Mouse (Mus musculus): ENCODE results near the gene Tpm4. TPM values are rescaled to one million over a fixed set of nuclear protein-coding genes. Genes with fewer than 3 reads are reported as not detected.
A peak's percentile ranks its signal among the peaks of the same experiment; 100 is the strongest.

Tpm4 gene
- polyA plus RNA-seq, 1 experiment from 2014 or later = 538 TPM

GRCm38 (mm10) chr8:72147266-72147665 is 12.5 kb downstream of the Tpm4 start:
- peaks cover 48% of the 10 kb centered on the region for H3K36me3 ChIP-seq (ENCODE audit: control insufficient read depth, insufficient read depth, low read length)
- WGBS = 57% methylated on average over 2 of the region's 2 CpGs
- no peaks in the 10 kb centered on the region for H3K27me3 ChIP-seq (replicated peaks; ENCODE audit: control insufficient read depth, insufficient read depth, low read length)
- ATAC-seq = no peak; the same call in 1 of the 2 replicates
- H3K27ac ChIP-seq (ENCODE audit: low read length) = no peak overlapping the region; the same call in 1 of the 2 replicates
- H3K9ac ChIP-seq (ENCODE audit: low read depth, low read length) = no peak overlapping the region
- H3K4me2 ChIP-seq (ENCODE audit: low read depth, low read length) = no peak overlapping the region
- H3K9me3 ChIP-seq (ENCODE audit: control insufficient read depth, low read length) = no peaks in the 10 kb centered on the region
- H3K4me3 ChIP-seq (ENCODE audit: low read length) = no peak overlapping the region
- peaks cover 15% of the 10 kb centered on the region for H3K4me1 ChIP-seq (ENCODE audit: control insufficient read depth, insufficient read depth, low read length)

DNA sequence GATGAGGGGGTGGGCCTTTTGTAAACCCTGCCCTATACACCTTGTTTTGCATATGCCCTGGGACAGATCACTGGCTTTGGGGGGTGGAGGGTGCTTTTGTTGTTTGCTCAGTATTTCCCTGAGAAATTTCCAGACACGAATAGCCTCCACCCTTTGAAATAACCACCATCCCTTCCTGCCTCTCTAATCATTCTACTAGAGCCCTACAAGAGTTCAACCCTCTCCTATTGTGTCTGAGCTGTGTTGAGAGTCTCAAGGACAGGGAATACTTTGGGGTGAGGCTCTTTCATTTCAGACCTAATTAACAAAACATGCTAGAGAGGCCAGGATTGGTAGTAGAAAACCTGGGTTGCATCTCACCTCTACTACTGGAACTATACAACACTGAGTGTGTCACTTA is 14.3 kb downstream of the Tpm4 start:
- H3K27ac ChIP-seq (ENCODE audit: low read length) = no peak overlapping the region
- WGBS = 83% methylated on average over 1 of the region's 1 CpGs
- no peak overlapping the region for H3K4me3 ChIP-seq (ENCODE audit: low read length)
- H3K36me3 ChIP-seq (ENCODE audit: control insufficient read depth, insufficient read depth, low read length) = peaks cover 36% of the 10 kb centered on the region
- ATAC-seq = no peak
- H3K4me2 ChIP-seq (ENCODE audit: low read depth, low read length) = no peak overlapping the region
- H3K9me3 ChIP-seq (ENCODE audit: control insufficient read depth, low read length) = no peaks in the 10 kb centered on the region
- H3K27me3 ChIP-seq (replicated peaks; ENCODE audit: control insufficient read depth, insufficient read depth, low read length) = no peaks in the 10 kb centered on the region
- H3K9ac ChIP-seq (ENCODE audit: low read depth, low read length) = no peak overlapping the region
- peaks cover 15% of the 10 kb centered on the region for H3K4me1 ChIP-seq (ENCODE audit: control insufficient read depth, insufficient read depth, low read length)

DNA sequence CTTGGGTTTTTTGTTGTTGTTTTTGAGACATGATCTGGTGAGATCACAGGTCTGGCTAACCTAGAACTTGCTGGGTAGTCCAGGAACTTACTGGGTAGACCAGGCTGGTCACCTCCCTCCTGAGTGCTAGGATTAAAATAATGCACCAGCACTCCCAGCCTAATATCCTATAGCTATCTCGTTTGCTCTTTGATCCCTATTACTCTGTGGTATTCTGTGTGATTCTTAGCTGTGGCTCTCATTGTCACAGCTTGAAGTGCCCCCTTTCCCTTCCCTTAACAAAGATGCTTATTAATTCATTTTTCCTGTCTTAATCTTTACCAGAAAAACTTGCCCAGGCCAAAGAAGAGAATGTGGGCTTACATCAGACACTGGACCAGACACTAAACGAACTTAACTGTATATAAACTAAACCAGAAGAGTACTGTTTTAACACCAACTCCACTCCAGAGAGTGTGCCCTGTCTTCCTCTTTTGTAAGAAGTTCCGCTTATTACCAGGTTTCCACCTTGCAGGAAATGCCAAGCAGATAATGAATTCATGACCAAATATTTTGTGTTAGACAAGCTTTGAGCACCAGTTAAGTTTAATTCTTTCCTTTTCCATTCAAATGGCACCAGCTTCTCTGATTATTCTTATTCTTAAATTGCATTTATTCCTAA is 16.8 kb downstream of the Tpm4 start:
- 80% methylated on average over 3 of the region's 3 CpGs for WGBS
- no peak for ATAC-seq
- Histone ChIP-seq H3K27ac (ENCODE audit: low read length) (no peak overlapping the region), H3K4me2 (ENCODE audit: low read depth, low read length) (no peak overlapping the region), H3K4me3 (ENCODE audit: low read length) (no peak overlapping the region), H3K36me3 (ENCODE audit: control insufficient read depth, insufficient read depth, low read length) (peaks cover 20% of the 10 kb centered on the region), H3K9me3 (ENCODE audit: control insufficient read depth, low read length) (no peaks in the 10 kb centered on the region), H3K4me1 (ENCODE audit: control insufficient read depth, insufficient read depth, low read length) (peaks cover 4% of the 10 kb centered on the region; the same call in 1 of the 2 replicates), H3K9ac (ENCODE audit: low read depth, low read length) (no peak overlapping the region), H3K27me3 (replicated peaks; ENCODE audit: control insufficient read depth, insufficient read depth, low read length) (no peaks in the 10 kb centered on the region)

DNA sequence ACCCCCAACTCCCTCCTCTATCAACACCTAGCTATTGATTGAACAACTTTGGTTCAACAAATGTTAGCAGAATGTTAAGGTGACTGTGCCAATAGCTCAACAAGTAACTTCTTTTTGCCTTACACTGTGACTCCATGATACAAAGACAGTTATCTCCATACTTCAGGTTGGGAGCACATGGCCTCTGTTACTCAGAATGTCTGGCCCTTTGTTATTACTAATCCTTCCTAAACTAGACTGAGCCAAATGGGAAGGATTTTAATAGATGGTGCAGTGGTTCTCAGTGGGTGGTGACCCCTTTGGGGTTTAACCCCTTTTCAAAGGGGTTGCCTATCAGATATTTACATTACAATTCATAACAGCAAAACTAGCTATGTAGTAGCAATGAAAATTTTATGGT is 18.6 kb downstream of the Tpm4 start:
- H3K27me3 ChIP-seq (replicated peaks; ENCODE audit: control insufficient read depth, insufficient read depth, low read length) = no peaks in the 10 kb centered on the region
- H3K36me3 ChIP-seq (ENCODE audit: control insufficient read depth, insufficient read depth, low read length) = 0 out of 2 replicates have a peak, but pooled peaks cover 5% of the 10 kb centered on the region
- no peak overlapping the region for H3K4me3 ChIP-seq (ENCODE audit: low read length)
- H3K4me1 ChIP-seq (ENCODE audit: control insufficient read depth, insufficient read depth, low read length) = no peaks in the 10 kb centered on the region
- no peaks in the 10 kb centered on the region for H3K9me3 ChIP-seq (ENCODE audit: control insufficient read depth, low read length)
- no peak for ATAC-seq
- no peak overlapping the region for H3K9ac ChIP-seq (ENCODE audit: low read depth, low read length)
- H3K4me2 ChIP-seq (ENCODE audit: low read depth, low read length) = no peak overlapping the region
- H3K27ac ChIP-seq (ENCODE audit: low read length) = no peak overlapping the region

GRCm38 (mm10) chr8:72158096-72158495 is 23.3 kb downstream of the Tpm4 start:
- no peak overlapping the region for H3K4me2 ChIP-seq (ENCODE audit: low read depth, low read length)
- no peak overlapping the region for H3K9ac ChIP-seq (ENCODE audit: low read depth, low read length)
- H3K4me3 ChIP-seq (ENCODE audit: low read length) = no peak overlapping the region
- peaks cover 19% of the 10 kb centered on the region for H3K4me1 ChIP-seq (ENCODE audit: control insufficient read depth, insufficient read depth, low read length)
- no peaks in the 10 kb centered on the region; the same call in 1 of the 2 replicates for H3K9me3 ChIP-seq (ENCODE audit: control insufficient read depth, low read length)
- H3K27ac ChIP-seq (ENCODE audit: low read length) = no peak overlapping the region
- H3K27me3 ChIP-seq (replicated peaks; ENCODE audit: control insufficient read depth, insufficient read depth, low read length) = no peaks in the 10 kb centered on the region
- no peak for ATAC-seq
- 81% methylated on average over 2 of the region's 2 CpGs for WGBS
- H3K36me3 ChIP-seq (ENCODE audit: control insufficient read depth, insufficient read depth, low read length) = no peaks in the 10 kb centered on the region

GRCm38 (mm10) chr8:72158726-72159125 is 24.0 kb downstream of the Tpm4 start:
- H3K36me3 ChIP-seq (ENCODE audit: control insufficient read depth, insufficient read depth, low read length) = no peaks in the 10 kb centered on the region
- H3K27me3 ChIP-seq (replicated peaks; ENCODE audit: control insufficient read depth, insufficient read depth, low read length) = no peaks in the 10 kb centered on the region
- no peak overlapping the region for H3K9ac ChIP-seq (ENCODE audit: low read depth, low read length)
- no peak overlapping the region for H3K4me2 ChIP-seq (ENCODE audit: low read depth, low read length)
- ATAC-seq = no peak
- H3K4me1 ChIP-seq (ENCODE audit: control insufficient read depth, insufficient read depth, low read length) = peaks cover 19% of the 10 kb centered on the region
- 77% methylated on average over 3 of the region's 3 CpGs for WGBS
- H3K27ac ChIP-seq (ENCODE audit: low read length) = no peak overlapping the region
- H3K9me3 ChIP-seq (ENCODE audit: control insufficient read depth, low read length) = no peaks in the 10 kb centered on the region; the same call in 1 of the 2 replicates
- H3K4me3 ChIP-seq (ENCODE audit: low read length) = no peak overlapping the region

GRCm38 (mm10) chr8:72160007-72160406 is 25.2 kb downstream of the Tpm4 start:
- WGBS = 75% methylated on average over 3 of the region's 3 CpGs
- H3K4me3 ChIP-seq (ENCODE audit: low read length) = peak overlapping the region; percentile 51
- peak overlapping the region; percentile 84 for H3K4me2 ChIP-seq (ENCODE audit: low read depth, low read length)
- ATAC-seq = no peak
- no peak overlapping the region for H3K27ac ChIP-seq (ENCODE audit: low read length)
- peaks cover 6% of the 10 kb centered on the region; the same call in 1 of the 2 replicates for H3K36me3 ChIP-seq (ENCODE audit: control insufficient read depth, insufficient read depth, low read length)
- no peaks in the 10 kb centered on the region for H3K27me3 ChIP-seq (replicated peaks; ENCODE audit: control insufficient read depth, insufficient read depth, low read length)
- no peaks in the 10 kb centered on the region; the same call in 1 of the 2 replicates for H3K9me3 ChIP-seq (ENCODE audit: control insufficient read depth, low read length)
- H3K9ac ChIP-seq (ENCODE audit: low read depth, low read length) = peak overlapping the region; percentile 70; the same call in 1 of the 2 replicates
- H3K4me1 ChIP-seq (ENCODE audit: control insufficient read depth, insufficient read depth, low read length) = peaks cover 19% of the 10 kb centered on the region

DNA sequence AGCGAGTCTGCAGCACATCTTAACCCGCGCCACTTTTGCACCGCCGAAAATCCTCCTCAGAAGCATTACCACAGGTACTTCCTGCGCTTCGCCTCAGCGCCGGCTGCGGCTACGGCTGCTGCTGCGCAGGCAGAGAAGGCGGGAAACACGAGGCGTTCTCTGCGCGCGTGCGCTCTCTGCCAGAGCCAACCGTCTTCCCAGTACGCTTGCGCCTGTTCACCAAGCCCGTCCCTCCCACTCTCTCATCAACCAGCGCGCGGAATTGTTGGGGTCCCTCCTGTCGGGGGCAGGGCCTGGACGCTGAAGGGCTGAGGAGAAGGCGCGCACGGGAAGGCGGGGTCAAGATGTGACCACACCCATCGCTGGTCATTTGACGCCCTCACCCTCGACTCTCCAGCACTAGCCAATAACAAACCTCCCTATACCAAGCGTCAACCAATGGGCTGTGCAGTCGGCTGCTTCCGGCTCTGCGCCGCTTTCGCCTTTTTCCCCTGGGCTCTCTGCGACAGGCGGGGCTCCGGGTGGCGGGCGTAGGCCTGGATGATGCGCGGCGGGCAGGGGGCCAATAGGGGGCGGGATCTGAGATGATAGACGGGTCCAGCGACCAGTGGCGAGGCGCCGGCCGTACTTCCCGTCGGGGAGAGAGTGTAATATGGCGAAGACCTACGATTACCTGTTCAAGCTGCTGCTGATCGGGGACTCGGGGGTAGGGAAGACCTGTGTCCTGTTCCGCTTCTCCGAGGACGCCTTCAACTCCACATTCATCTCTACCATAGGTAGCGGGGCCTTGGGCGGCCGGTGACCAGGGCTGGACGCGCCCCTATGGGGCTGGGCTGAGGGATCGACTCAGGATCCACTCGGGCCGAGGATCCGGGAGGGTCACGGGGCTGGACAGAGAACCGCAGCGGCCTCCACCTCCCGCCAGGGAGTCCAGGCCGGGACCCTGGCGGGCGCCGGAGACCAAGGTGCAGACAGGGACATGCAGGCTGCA is 26.2 kb downstream of the Tpm4 start, which contains the start of gene Rab8a:
Gene Rab8a (plus strand): TSS at position 494 of the 991 bp plus-strand sequence.
- peaks cover 19% of the 10 kb centered on the region for H3K4me1 ChIP-seq (ENCODE audit: control insufficient read depth, insufficient read depth, low read length)
- no peaks in the 10 kb centered on the region; the same call in 1 of the 2 replicates for H3K9me3 ChIP-seq (ENCODE audit: control insufficient read depth, low read length)
- H3K36me3 ChIP-seq (ENCODE audit: control insufficient read depth, insufficient read depth, low read length) = peaks cover 6% of the 10 kb centered on the region; the same call in 1 of the 2 replicates
- H3K4me2 ChIP-seq (ENCODE audit: low read depth, low read length) = peak within 1 kb of the TSS; percentile 84
- WGBS = under 1% methylated on average over 82 of the region's 82 CpGs
- ATAC-seq = peak; percentile 99
- H3K9ac ChIP-seq (ENCODE audit: low read depth, low read length) = peak within 1 kb of the TSS; percentile 79
- H3K27me3 ChIP-seq (replicated peaks; ENCODE audit: control insufficient read depth, insufficient read depth, low read length) = no peaks in the 10 kb centered on the region
- peak within 1 kb of the TSS; percentile 56 for H3K4me3 ChIP-seq (ENCODE audit: low read length)
- H3K27ac ChIP-seq (ENCODE audit: low read length) = peak within 1 kb of the TSS; percentile 85

- H3K4me1 ChIP-seq (ENCODE audit: control insufficient read depth, insufficient read depth, low read length) = peaks cover 19% of the 10 kb centered on the region
- H3K4me3 ChIP-seq (ENCODE audit: low read length) = peak overlapping the region; percentile 56; the same call in 1 of the 2 replicates
- ATAC-seq = no peak
- no peak overlapping the region for H3K27ac ChIP-seq (ENCODE audit: low read length)
- no peaks in the 10 kb centered on the region for H3K27me3 ChIP-seq (replicated peaks; ENCODE audit: control insufficient read depth, insufficient read depth, low read length)
- H3K9ac ChIP-seq (ENCODE audit: low read depth, low read length) = peak overlapping the region; percentile 79; the same call in 1 of the 2 replicates
- H3K9me3 ChIP-seq (ENCODE audit: control insufficient read depth, low read length) = no peaks in the 10 kb centered on the region; the same call in 1 of the 2 replicates
- peak overlapping the region; percentile 69 for H3K4me2 ChIP-seq (ENCODE audit: low read depth, low read length)
- H3K36me3 ChIP-seq (ENCODE audit: control insufficient read depth, insufficient read depth, low read length) = peaks cover 6% of the 10 kb centered on the region; the same call in 1 of the 2 replicates
These were observed 28.0 kb downstream of the Tpm4 start for GRCm38 (mm10) chr8:72162821-72163220.
